Mouse (Mus musculus) limb, embryonic 14.5 days (tissue): ENCODE measurements around the gene Plaur. TPM values are rescaled to one million over a fixed set of nuclear protein-coding genes. Genes with fewer than 3 reads are reported as not detected.

Source experiments
- ATAC-seq: fragments of 200-750 bp; cut with Nextera tagmentation; 2 replicates; pipeline ENCODE4 v1.8.0; 2017; ENCODE audit warnings: low read depth, moderate number of reproducible peaks, moderate TSS enrichment; ENCODE audit not compliant: low FRiP score
- DNase-seq: peaks from one replicate; pipeline ENCODE4 v3.0.0-alpha.2; 2015; ENCODE audit warnings: low spot score
- H3K27ac ChIP-seq: fragments of 300-500 bp; sonication (generic); replicated peaks from 2 replicates; pipeline ENCODE4 v1.5.1; 2014; ENCODE audit warnings: low read depth, mild to moderate bottlenecking, low read length, moderate library complexity, mixed read lengths
- H3K27me3 ChIP-seq: fragments of 300-500 bp; sonication (generic); 2 replicates; pipeline ENCODE4 v1.6.1; 2014; ENCODE audit warnings: low read length, mixed read lengths; ENCODE audit not compliant: control insufficient read depth, insufficient read depth
- H3K36me3 ChIP-seq: fragments of 300-500 bp; sonication (generic); 2 replicates; pipeline ENCODE4 v1.6.1; 2014; ENCODE audit warnings: mild to moderate bottlenecking, low read length, moderate library complexity, mixed read lengths; ENCODE audit not compliant: control insufficient read depth, insufficient read depth
- H3K4me1 ChIP-seq: fragments of 300-500 bp; sonication (generic); 2 replicates; pipeline ENCODE4 v1.6.1; 2014; ENCODE audit warnings: antibody characterized with exemption, low read length, mixed read lengths; ENCODE audit not compliant: control insufficient read depth, insufficient read depth
- H3K4me2 ChIP-seq: fragments of 300-500 bp; sonication (generic); replicated peaks from 2 replicates; pipeline ENCODE4 v1.6.1; 2014; ENCODE audit warnings: low read depth, mild to moderate bottlenecking, low read length, moderate library complexity; ENCODE audit not compliant: severe bottlenecking
- H3K4me3 ChIP-seq: fragments of 300-500 bp; sonication (generic); replicated peaks from 2 replicates; pipeline ENCODE4 v1.5.1; 2014; ENCODE audit warnings: low read length
- H3K9ac ChIP-seq: fragments of 300-500 bp; sonication (generic); 2 replicates; pipeline ENCODE4 v1.6.1; 2014; ENCODE audit warnings: mild to moderate bottlenecking, low read depth, low read length, moderate library complexity; ENCODE audit not compliant: severe bottlenecking
- H3K9me3 ChIP-seq: fragments of 300-500 bp; sonication (generic); 2 replicates; pipeline ENCODE4 v1.6.1; 2016; ENCODE audit warnings: low read length; ENCODE audit not compliant: control insufficient read depth
- POLR2A ChIP-seq: fragments of 200-500 bp; IDR thresholded peaks from 2 replicates; pipeline ENCODE4 v1.8.0; 2012; ENCODE audit warnings: inconsistent platforms, mild to moderate bottlenecking, moderate library complexity, borderline replicate concordance; ENCODE audit not compliant: insufficient read depth, insufficient read length; ENCODE audit errors: extremely low read depth
- WGBS: fragments of 180-500 bp; shearing (Covaris S2); extraction: QIAGEN DNeasy Blood & Tissue Kit; methylation state at CpG from one replicate; pipeline ENCODE4 v1.1.7; 2014; 5-methylcytosine and 5-hydroxymethylcytosine counted together
- polyA plus RNA-seq, 2 experiments: library from polyadenylated mRNA; depleted of rRNA in 1 of 2; stranded (reverse) in 1 of 2; unstranded in 1 of 2; fragments of >200 nt; fragmentation: Nextera tagmentation in 1 of 2; extraction: Ambion mirVana in 1 of 2; gene quantifications; 2 replicates each; pipeline versions ENCODE4 v1.2.1 to v1.2.3; 2012 to 2014

The Plaur gene
- polyA plus RNA-seq, 2 experiments = 7.5 to 8.3 TPM

DNA sequence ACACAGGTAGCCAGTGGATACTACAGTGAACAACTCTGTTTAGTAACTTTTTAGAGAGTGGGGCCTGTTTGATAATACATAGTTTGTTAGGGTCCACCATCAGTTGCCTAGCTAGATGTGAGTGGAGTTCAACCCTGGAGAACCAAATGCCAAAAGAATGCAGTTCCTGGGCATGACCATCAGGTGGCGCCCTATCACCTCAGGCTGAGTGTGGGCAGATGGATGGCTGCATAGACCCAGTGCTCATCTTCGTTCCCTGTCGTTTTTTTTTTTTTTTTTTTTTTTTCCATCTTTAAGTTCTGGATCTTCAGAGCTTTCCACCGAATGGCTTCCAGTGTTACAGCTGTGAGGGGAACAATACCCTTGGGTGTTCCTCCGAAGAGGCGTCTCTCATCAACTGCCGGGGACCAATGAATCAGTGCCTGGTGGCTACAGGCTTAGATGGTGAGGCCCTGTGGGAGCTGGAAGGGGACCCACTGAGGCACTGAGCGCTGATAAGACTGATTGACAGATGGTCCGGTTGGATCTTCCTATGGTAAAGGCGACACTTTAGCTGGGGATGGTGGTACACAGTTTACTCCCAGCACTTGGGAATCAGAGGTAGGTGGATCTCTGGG lies 11.7 kb downstream of the Plaur start:
- DNase-seq (peak; percentile 35), ATAC-seq (0 out of 2 replicates have a peak, but pooled peaks have one; percentile 30)
- Histone ChIP-seq H3K4me1 (no peaks in the 10 kb centered on the region), H3K4me3 (no peak overlapping the region), H3K9me3 (no peaks in the 10 kb centered on the region), H3K36me3 (no peaks in the 10 kb centered on the region), H3K9ac (no peak overlapping the region), H3K27me3 (no peaks in the 10 kb centered on the region), H3K4me2 (no peak overlapping the region), H3K27ac (no peak overlapping the region)
- no peak for TF ChIP-seq POLR2A
- WGBS = 58% methylated on average over 10 of the region's 10 CpGs

- Histone ChIP-seq H3K4me2 (0 out of 2 replicates have a peak overlapping the region, but pooled peaks have one; percentile 2), H3K9me3 (no peaks in the 10 kb centered on the region), H3K4me1 (no peaks in the 10 kb centered on the region), H3K27ac (no peak overlapping the region), H3K4me3 (no peak overlapping the region), H3K27me3 (no peaks in the 10 kb centered on the region), H3K9ac (no peak overlapping the region), H3K36me3 (no peaks in the 10 kb centered on the region)
- no peak for TF ChIP-seq POLR2A
- WGBS = 40% methylated on average over 20 of the region's 21 CpGs
- no peak for ATAC-seq
- no peak for DNase-seq
Measured at GRCm38 (mm10) chr7:24474811-24475506, 12.7 kb downstream of the Plaur start.

GRCm38 (mm10) chr7:24476338-24476737 lies 14.1 kb downstream of the Plaur start:
- Histone ChIP-seq H3K9me3 (no peaks in the 10 kb centered on the region), H3K4me3 (no peak overlapping the region), H3K4me1 (no peaks in the 10 kb centered on the region), H3K4me2 (no peak overlapping the region), H3K36me3 (no peaks in the 10 kb centered on the region), H3K27me3 (0 out of 2 replicates have a peak, but pooled peaks cover 2% of the 10 kb centered on the region), H3K27ac (no peak overlapping the region), H3K9ac (no peak overlapping the region)
- DNase-seq (no peak), ATAC-seq (no peak)
- TF ChIP-seq POLR2A = no peak
- 83% methylated on average over 8 of the region's 8 CpGs for WGBS

- no peak for TF ChIP-seq POLR2A
- Histone ChIP-seq H3K36me3 (no peaks in the 10 kb centered on the region), H3K9me3 (no peaks in the 10 kb centered on the region), H3K27ac (no peak overlapping the region), H3K4me3 (no peak overlapping the region), H3K27me3 (0 out of 2 replicates have a peak, but pooled peaks cover 5% of the 10 kb centered on the region), H3K4me1 (no peaks in the 10 kb centered on the region), H3K4me2 (no peak overlapping the region), H3K9ac (no peak overlapping the region)
- DNase-seq = no peak
- ATAC-seq = no peak
- WGBS = 85% methylated on average over 7 of the region's 7 CpGs
Measured at GRCm38 (mm10) chr7:24476856-24477255, 14.6 kb downstream of the Plaur start.

GRCm38 (mm10) chr7:24478911-24479310 lies 16.6 kb downstream of the Plaur start:
- WGBS = 91% methylated on average over 5 of the region's 5 CpGs
- H3K27me3 ChIP-seq = peaks cover 9% of the 10 kb centered on the region; the same call in 1 of the 2 replicates
- H3K4me1 ChIP-seq = no peaks in the 10 kb centered on the region
- no peak for ATAC-seq
- H3K4me2 ChIP-seq = no peak overlapping the region
- no peak overlapping the region for H3K4me3 ChIP-seq
- no peak for TF ChIP-seq POLR2A
- H3K9me3 ChIP-seq = no peaks in the 10 kb centered on the region
- no peak for DNase-seq
- no peak overlapping the region for H3K9ac ChIP-seq
- H3K27ac ChIP-seq = no peak overlapping the region
- no peaks in the 10 kb centered on the region for H3K36me3 ChIP-seq
